Mouse (Mus musculus) stomach, embryonic 16.5 days (tissue): ENCODE measurements at regions not wholly inside any gene's neighbourhood (a gene's known extent, or its start where the extent isn't known, plus 50 kb on each side); places are given as distances from the start of the nearest gene placed in this dataset.
A peak's percentile ranks its signal among the peaks of the same experiment; 100 is the strongest.
"Not testable (repeated sequence)": the region's sequence is repeated elsewhere in the genome, so short reads cannot be mapped to it uniquely, and the experiment has no call there.

ENCODE experiments used
- ATAC-seq: fragments of 200-750 bp; cut with Nextera tagmentation; 2 replicates; pipeline ENCODE4 v1.8.0; 2017; ENCODE audit warnings: moderate number of reproducible peaks, moderate TSS enrichment; ENCODE audit not compliant: insufficient read depth, low FRiP score
- H3K27ac ChIP-seq: fragments of 300-500 bp; sonication (generic); 2 replicates; pipeline ENCODE4 v1.5.1; 2014; ENCODE audit warnings: low read length
- H3K27me3 ChIP-seq: fragments of 300-500 bp; sonication (generic); 2 replicates; pipeline ENCODE4 v1.6.1; 2014; ENCODE audit warnings: low read length, control low read depth, mixed read lengths; ENCODE audit not compliant: control insufficient read depth, insufficient read depth
- H3K36me3 ChIP-seq: fragments of 300-500 bp; sonication (generic); 2 replicates; pipeline ENCODE4 v1.6.1; 2014; ENCODE audit warnings: low read length; ENCODE audit not compliant: control insufficient read depth, insufficient read depth
- H3K4me1 ChIP-seq: fragments of 300-500 bp; sonication (generic); 2 replicates; pipeline ENCODE4 v1.6.1; 2014; ENCODE audit warnings: low read length, control low read depth, mixed read lengths; ENCODE audit not compliant: control insufficient read depth, insufficient read depth
- H3K4me2 ChIP-seq: fragments of 300-500 bp; sonication (generic); 2 replicates; pipeline ENCODE4 v1.6.1; 2014; ENCODE audit warnings: low read depth, low read length, mixed read lengths
- H3K4me3 ChIP-seq: fragments of 300-500 bp; sonication (generic); replicated peaks from 2 replicates; pipeline ENCODE4 v1.5.1; 2014; ENCODE audit warnings: mild to moderate bottlenecking, low read length
- H3K9ac ChIP-seq: fragments of 300-500 bp; sonication (generic); 2 replicates; pipeline ENCODE4 v1.6.1; 2014; ENCODE audit warnings: low read length
- H3K9me3 ChIP-seq: fragments of 300-500 bp; sonication (generic); replicated peaks from 2 replicates; pipeline ENCODE4 v1.6.1; 2016; ENCODE audit warnings: low read length, control low read depth; ENCODE audit not compliant: control insufficient read depth
- WGBS: fragments of 180-500 bp; shearing (Covaris S2); extraction: QIAGEN DNeasy Blood & Tissue Kit; methylation state at CpG from one replicate; pipeline ENCODE4 v1.1.7; 2014; 5-methylcytosine and 5-hydroxymethylcytosine counted together

DNA sequence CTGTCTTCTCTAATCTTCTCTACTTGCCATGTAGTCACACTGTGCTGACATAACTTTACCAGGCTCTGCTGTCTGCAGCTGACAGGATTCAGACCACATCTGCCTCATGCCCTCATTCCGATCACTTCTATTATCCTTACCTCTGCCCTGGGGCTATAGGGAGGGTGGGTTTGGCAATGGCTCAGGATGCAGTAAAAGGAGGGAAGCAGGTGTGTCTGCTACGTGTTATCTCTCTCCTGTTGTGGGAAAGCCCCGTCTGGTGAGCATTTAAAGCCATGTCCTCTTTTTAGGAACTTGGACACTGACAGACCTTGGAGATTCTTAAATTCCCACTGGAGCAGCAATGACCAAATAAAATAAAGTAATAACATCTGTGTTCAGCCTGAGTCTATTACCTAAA lies 158.5 kb downstream of the Impad1 start:
- Histone ChIP-seq H3K4me1 (no peaks in the 10 kb centered on the region), H3K27me3 (no peaks in the 10 kb centered on the region), H3K36me3 (no peaks in the 10 kb centered on the region), H3K4me3 (no peak overlapping the region), H3K4me2 (no peak overlapping the region), H3K27ac (no peak overlapping the region), H3K9ac (no peak overlapping the region), H3K9me3 (no peaks in the 10 kb centered on the region)
- ATAC-seq, result no peak
- 58% methylated on average over 3 of the region's 3 CpGs for WGBS

DNA sequence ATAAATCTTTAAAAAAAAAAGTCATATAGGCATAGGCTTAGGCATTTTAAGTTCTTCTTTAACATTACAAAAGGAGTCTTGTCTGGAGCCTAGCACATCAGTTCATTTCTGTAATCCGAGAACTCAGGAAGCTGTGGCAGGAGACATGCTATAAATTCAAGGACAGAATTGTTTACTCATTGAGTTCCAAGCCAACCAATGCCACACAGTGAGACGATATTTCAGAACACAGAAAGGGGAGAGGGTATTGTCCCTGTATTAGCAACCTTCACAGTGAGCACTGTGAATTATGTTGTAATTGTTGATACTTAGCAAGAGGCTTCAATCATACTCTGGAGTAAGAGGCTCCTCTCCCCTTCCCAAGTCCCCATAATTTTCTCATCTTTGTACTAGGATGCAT lies 162.4 kb downstream of the Impad1 start:
- H3K36me3 ChIP-seq, result no peaks in the 10 kb centered on the region
- no peaks in the 10 kb centered on the region for H3K9me3 ChIP-seq
- no peaks in the 10 kb centered on the region for H3K27me3 ChIP-seq
- no peak overlapping the region for H3K9ac ChIP-seq
- WGBS, result 30% methylated on average over 2 of the region's 2 CpGs
- H3K4me3 ChIP-seq, result no peak overlapping the region
- H3K4me1 ChIP-seq, result no peaks in the 10 kb centered on the region
- no peak for ATAC-seq
- H3K4me2 ChIP-seq, result no peak overlapping the region
- H3K27ac ChIP-seq, result no peak overlapping the region

- no peaks in the 10 kb centered on the region for H3K9me3 ChIP-seq
- no peaks in the 10 kb centered on the region for H3K4me1 ChIP-seq
- no peak overlapping the region for H3K4me3 ChIP-seq
- H3K9ac ChIP-seq, result no peak overlapping the region
- no peak overlapping the region for H3K27ac ChIP-seq
- no peak for ATAC-seq
- H3K27me3 ChIP-seq, result no peaks in the 10 kb centered on the region
- H3K4me2 ChIP-seq, result no peak overlapping the region
- H3K36me3 ChIP-seq, result no peaks in the 10 kb centered on the region
- WGBS, result 53% methylated on average over 1 of the region's 1 CpGs
Observed at GRCm38 (mm10) chr4:4629251-4629650, 163.9 kb downstream of the Impad1 start.

GRCm38 (mm10) chr4:4623840-4624239 lies 169.3 kb downstream of the Impad1 start:
- H3K4me3 ChIP-seq, result no peak overlapping the region
- H3K4me2 ChIP-seq, result no peak overlapping the region
- H3K36me3 ChIP-seq, result no peaks in the 10 kb centered on the region
- no peaks in the 10 kb centered on the region for H3K9me3 ChIP-seq
- H3K27me3 ChIP-seq, result no peaks in the 10 kb centered on the region
- H3K27ac ChIP-seq, result no peak overlapping the region
- H3K4me1 ChIP-seq, result no peaks in the 10 kb centered on the region
- ATAC-seq, result no peak
- WGBS, result 76% methylated on average over 3 of the region's 3 CpGs
- no peak overlapping the region for H3K9ac ChIP-seq

GRCm38 (mm10) chr4:4620135-4620534 lies 173.0 kb downstream of the Impad1 start:
- WGBS, result 66% methylated on average over 1 of the region's 1 CpGs
- not testable (repeated sequence) for H3K27ac ChIP-seq, H3K4me2 ChIP-seq, H3K4me3 ChIP-seq, H3K36me3 ChIP-seq, H3K9me3 ChIP-seq, H3K27me3 ChIP-seq, ATAC-seq, H3K4me1 ChIP-seq, H3K9ac ChIP-seq

DNA sequence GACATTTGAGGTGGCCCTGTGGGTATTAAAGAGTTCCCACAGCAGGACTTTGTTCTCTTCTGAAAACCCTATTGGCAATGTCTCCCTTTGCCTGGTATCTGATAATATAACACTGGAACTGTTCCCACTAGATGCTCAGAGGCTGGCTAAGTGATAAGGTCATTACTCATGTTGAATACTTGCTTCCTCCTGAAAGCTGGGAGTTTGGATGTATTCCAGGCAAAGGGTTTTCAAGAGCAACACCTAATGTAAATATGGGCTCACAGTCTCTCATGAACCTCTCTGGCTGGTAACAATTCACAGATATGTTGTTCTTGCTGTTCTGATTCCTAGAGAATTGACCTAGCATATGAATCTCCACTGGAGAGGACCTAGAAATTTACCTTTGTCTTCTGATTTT lies 178.6 kb downstream of the Impad1 start:
- Histone ChIP-seq H3K4me3 (no peak overlapping the region), H3K4me2 (no peak overlapping the region), H3K4me1 (no peaks in the 10 kb centered on the region), H3K27me3 (no peaks in the 10 kb centered on the region), H3K27ac (no peak overlapping the region), H3K36me3 (no peaks in the 10 kb centered on the region), H3K9ac (no peak overlapping the region), H3K9me3 (no peaks in the 10 kb centered on the region)
- ATAC-seq, result peak; percentile 62; the same call in 1 of the 2 replicates
